Mouse (Mus musculus) CH12.LX (cell line): ENCODE data around the gene Klhl36. TPM values are rescaled to one million over a fixed set of nuclear protein-coding genes. Genes with fewer than 3 reads are reported as not detected.

Experiments used
- DNase-seq: peaks from one replicate; pipeline ENCODE4 v3.0.0-alpha.2; 2013; ENCODE audit errors: extremely low read depth
- H3K27ac ChIP-seq: 2 replicates; pipeline ENCODE4 v1.5.1; 2012; ENCODE audit warnings: low read depth, mild to moderate bottlenecking, control low read depth, moderate library complexity; ENCODE audit not compliant: insufficient read depth
- H3K27me3 ChIP-seq: replicated peaks from 2 replicates; pipeline ENCODE3; 2012; ENCODE audit warnings: inconsistent platforms
- H3K36me3 ChIP-seq, 2 experiments: replicated peaks in 1 of 2; 2 replicates each; pipeline versions ENCODE3 to v1.6.1; 2012; ENCODE audit warnings: inconsistent platforms in 1 of 2, low read length in 1 of 2, mild to moderate bottlenecking in 1 of 2, mixed read lengths in 1 of 2, moderate library complexity in 1 of 2; ENCODE audit not compliant: control insufficient read depth in 1 of 2, insufficient read depth in 1 of 2
- H3K4me1 ChIP-seq, 2 experiments: 2 replicates each; pipeline ENCODE4 v1.6.1; 2012; ENCODE audit warnings: inconsistent platforms in 1 of 2, moderate library complexity in 1 of 2; ENCODE audit not compliant: insufficient read depth in 2 of 2, control insufficient read depth in 1 of 2
- H3K4me2 ChIP-seq: 2 replicates; pipeline ENCODE4 v1.6.1; 2012; ENCODE audit warnings: low read depth, mild to moderate bottlenecking, control low read depth; ENCODE audit not compliant: poor library complexity, insufficient read depth, severe bottlenecking
- H3K4me3 ChIP-seq, 3 experiments: fragments of 150-350 bp in 1 of 3; sonication (generic) in 1 of 3; replicated peaks in 1 of 3; 2 replicates each; pipeline versions ENCODE3 to v1.5.1; 2011 to 2012; ENCODE audit warnings: low read depth in 2 of 3, low read length in 2 of 3, mild to moderate bottlenecking in 2 of 3, moderate library complexity in 2 of 3, control low read depth in 1 of 3, improper control_type of control experiment in 1 of 3, inconsistent platforms in 1 of 3, mixed read lengths in 1 of 3; ENCODE audit not compliant: poor library complexity in 1 of 3
- H3K79me2 ChIP-seq: replicated peaks from 2 replicates; pipeline ENCODE4 v1.6.1; 2012; ENCODE audit warnings: mild to moderate bottlenecking, moderate library complexity; ENCODE audit not compliant: control insufficient read depth, poor library complexity, insufficient read depth, severe bottlenecking; ENCODE audit errors: extremely low read depth
- H3K9ac ChIP-seq: 2 replicates; pipeline ENCODE4 v1.6.1; 2012; ENCODE audit warnings: low read depth, mild to moderate bottlenecking, control low read depth, moderate library complexity; ENCODE audit not compliant: insufficient read depth
- H3K9me3 ChIP-seq: replicated peaks from 2 replicates; pipeline ENCODE3; 2012; ENCODE audit warnings: low read length, inconsistent platforms, mixed read lengths
- BHLHE40 ChIP-seq: IDR thresholded peaks from 2 replicates; pipeline ENCODE4 v1.6.1; 2011; ENCODE audit warnings: mild to moderate bottlenecking, low read depth, low read length, improper control_type of control experiment
- CHD1 ChIP-seq: IDR thresholded peaks from 2 replicates; pipeline ENCODE4 v1.6.1; 2012; ENCODE audit warnings: low read depth, low read length, improper control_type of control experiment, inconsistent platforms
- CTCF ChIP-seq, 2 experiments: IDR thresholded peaks in 1 of 2; conservative IDR thresholded peaks in 1 of 2; 2 replicates each; pipeline ENCODE4 v1.5.1; 2011 to 2012; ENCODE audit warnings: low read depth in 2 of 2, low read length in 2 of 2, improper control_type of control experiment in 1 of 2, inconsistent platforms in 1 of 2, mild to moderate bottlenecking in 1 of 2, moderate library complexity in 1 of 2
- E2F4 ChIP-seq: IDR thresholded peaks from 2 replicates; pipeline ENCODE4 v1.6.1; 2011; ENCODE audit warnings: low read depth, low read length, improper control_type of control experiment; ENCODE audit not compliant: insufficient replicate concordance
- ETS1 ChIP-seq: conservative IDR thresholded peaks from 2 replicates; pipeline ENCODE4 v1.6.1; 2012; ENCODE audit warnings: low read depth, mild to moderate bottlenecking, inconsistent platforms, low read length, improper control_type of control experiment, moderate library complexity
- GABPA ChIP-seq: IDR thresholded peaks from 2 replicates; pipeline ENCODE4 v1.6.1; 2012; ENCODE audit warnings: low read depth, low read length, improper control_type of control experiment, inconsistent platforms; ENCODE audit not compliant: insufficient replicate concordance
- JUND ChIP-seq: conservative IDR thresholded peaks from 2 replicates; pipeline ENCODE4 v1.6.1; 2011; ENCODE audit warnings: low read depth, low read length, improper control_type of control experiment
- KAT2A ChIP-seq: IDR thresholded peaks from 2 replicates; pipeline ENCODE4 v1.6.1; 2012; ENCODE audit warnings: low read length, improper control_type of control experiment, inconsistent platforms; ENCODE audit not compliant: insufficient replicate concordance
- MAZ ChIP-seq: IDR thresholded peaks from 2 replicates; pipeline ENCODE4 v1.6.1; 2012; ENCODE audit warnings: low read depth, mild to moderate bottlenecking, inconsistent platforms, low read length, improper control_type of control experiment, moderate library complexity
- MEF2A ChIP-seq: IDR thresholded peaks from 2 replicates; pipeline ENCODE4 v1.6.1; 2014; ENCODE audit warnings: low read depth, mild to moderate bottlenecking, inconsistent platforms, low read length, improper control_type of control experiment, borderline replicate concordance
- MXI1 ChIP-seq: IDR thresholded peaks from 2 replicates; pipeline ENCODE4 v1.6.1; 2011; ENCODE audit warnings: mild to moderate bottlenecking, low read depth, low read length, improper control_type of control experiment
- NRF1 ChIP-seq: IDR thresholded peaks from 2 replicates; pipeline ENCODE4 v1.6.1; 2014; ENCODE audit warnings: low read depth, mild to moderate bottlenecking, inconsistent platforms, low read length, improper control_type of control experiment, moderate library complexity
- PAX5 ChIP-seq: IDR thresholded peaks from 2 replicates; pipeline ENCODE4 v1.6.1; 2012; ENCODE audit warnings: low read length, inconsistent platforms, mixed read lengths
- RAD21 ChIP-seq: IDR thresholded peaks from 2 replicates; pipeline ENCODE4 v1.6.1; 2011; ENCODE audit warnings: low read depth, mild to moderate bottlenecking, low read length, improper control_type of control experiment, moderate library complexity
- RCOR1 ChIP-seq: conservative IDR thresholded peaks from 2 replicates; pipeline ENCODE4 v1.6.1; 2012; ENCODE audit warnings: low read depth, mild to moderate bottlenecking, inconsistent platforms, low read length, improper control_type of control experiment
- SIN3A ChIP-seq: IDR thresholded peaks from 2 replicates; pipeline ENCODE4 v1.6.1; 2012; ENCODE audit warnings: low read length, improper control_type of control experiment, inconsistent platforms
- SMC3 ChIP-seq: IDR thresholded peaks from 2 replicates; pipeline ENCODE4 v1.6.1; 2011; ENCODE audit warnings: low read depth, low read length, improper control_type of control experiment
- TBP ChIP-seq: conservative IDR thresholded peaks from 2 replicates; pipeline ENCODE4 v1.6.1; 2011; ENCODE audit warnings: low read depth, low read length, improper control_type of control experiment
- TCF12 ChIP-seq: IDR thresholded peaks from 2 replicates; pipeline ENCODE4 v1.6.1; 2014; ENCODE audit warnings: low read depth, mild to moderate bottlenecking, inconsistent platforms, low read length, improper control_type of control experiment
- ZNF384 ChIP-seq: IDR thresholded peaks from 2 replicates; pipeline ENCODE4 v1.6.1; 2012; ENCODE audit warnings: low read depth, low read length, improper control_type of control experiment, inconsistent platforms
- dilution Hi-C: fragments of 300-500 bp; cut with MboI; formaldehyde crosslinking; loops from 2 replicates; pipeline ENCODE4 v1.14.3; 2020; ENCODE audit warnings: low sequenced_read_pairs; ENCODE audit not compliant: extremely low pct_unique_long_range_greater_than_20kb, extremely low pct_ligation_motif_present
- in situ Hi-C: fragments of 300-500 bp; cut with MboI; formaldehyde crosslinking; loops from 3 replicates; pipeline ENCODE4 v1.14.3; 2019; ENCODE audit warnings: low sequenced_read_pairs, low pct_ligation_motif_present, low pct_unique_long_range_greater_than_20kb, mixed read lengths
- polyA plus RNA-seq: library from polyadenylated mRNA; unstranded; fragments of >175 nt; gene quantifications from 2 replicates; pipeline ENCODE4 v1.2.1, GENCODE M21; 2012; ENCODE audit warnings: low read depth; ENCODE audit not compliant: insufficient read length
- total RNA-seq, 2 experiments: library from RNA; depleted of rRNA; stranded (reverse); fragments of 300-350 nt in 1 of 2; fragments of >200 nt in 1 of 2; gene quantifications; 2 replicates each; pipeline ENCODE4 v1.2.3; 2012 to 2014

Gene Klhl36
- total and polyA plus RNA-seq, 3 experiments: 3.0 to 7.9 (median 3.1) TPM

GRCm38 (mm10) chr8:119923259-119923658, 61.2 kb downstream of the Klhl36 start:
- Histone ChIP-seq H3K36me3 (peaks cover 6 to 76% of the 10 kb centered on the region in 2 experiments), H3K4me1 (peaks cover 10 to 65% of the 10 kb centered on the region in 2 experiments)

GRCm38 (mm10) chr8:119925428-119925827, 63.4 kb downstream of the Klhl36 start:
- H3K4me2 ChIP-seq: no peak overlapping the region
- no peaks in the 10 kb centered on the region for H3K9me3 ChIP-seq
- TF ChIP-seq RCOR1: no peak
- no peak for TF ChIP-seq JUND
- TF ChIP-seq PAX5: no peak
- no peak for TF ChIP-seq MEF2A
- no peak for TF ChIP-seq TCF12
- no peak for TF ChIP-seq SMC3
- no peak for TF ChIP-seq SIN3A
- no peak for TF ChIP-seq NRF1
- no peak for TF ChIP-seq MAZ
- TF ChIP-seq ETS1: no peak
- TF ChIP-seq CHD1: no peak
- no peak overlapping the region for H3K4me3 ChIP-seq
- peaks cover 97% of the 10 kb centered on the region for H3K79me2 ChIP-seq
- no peak overlapping the region for H3K27ac ChIP-seq
- peaks cover 6 to 81% of the 10 kb centered on the region in 2 experiments for H3K36me3 ChIP-seq
- H3K4me1 ChIP-seq: peaks cover 8 to 69% of the 10 kb centered on the region in 2 experiments
- in situ Hi-C loops (no loop called here), dilution Hi-C loops (no loop called here)
- H3K9ac ChIP-seq: no peak overlapping the region
- DNase-seq: no peak
- no peaks in the 10 kb centered on the region for H3K27me3 ChIP-seq

More at GRCm38 (mm10) chr8:119923259-119923658, 61.2 kb downstream of the Klhl36 start:
- Histone ChIP-seq H3K27me3 (no peaks in the 10 kb centered on the region), H3K4me3 (no peak overlapping the region), H3K27ac (no peak overlapping the region), H3K79me2 (peaks cover 95% of the 10 kb centered on the region), H3K4me2 (no peak overlapping the region), H3K9me3 (no peaks in the 10 kb centered on the region), H3K9ac (no peak overlapping the region)
- DNase-seq: no peak
- in situ Hi-C loops: loop anchor here (5.0 kb wide), 1 partner anchor 141 kb away; no protein-coding TSS in a partner anchor
- TF ChIP-seq RCOR1: no peak
- TF ChIP-seq E2F4: no peak
- no peak for TF ChIP-seq MXI1
- no peak for TF ChIP-seq GABPA
- no peak for TF ChIP-seq KAT2A
- dilution Hi-C loops: no loop called here

GRCm38 (mm10) chr8:119926474-119926873, 64.4 kb downstream of the Klhl36 start:
- Histone ChIP-seq H3K4me3 (no peak overlapping the region), H3K9me3 (no peaks in the 10 kb centered on the region), H3K4me1 (peaks cover 8 to 65% of the 10 kb centered on the region in 2 experiments), H3K27ac (no peak overlapping the region), H3K27me3 (no peaks in the 10 kb centered on the region), H3K9ac (no peak overlapping the region)
- dilution Hi-C loops: no loop called here
- DNase-seq: peak; percentile 54
- TF ChIP-seq RAD21 (peak; percentile 68), CTCF (conservative IDR thresholded peaks at IDR 0.05 in 1 of 2, IDR thresholded peaks at IDR 0.05 in 1 of 2; ENCODE audit: low read depth in 2 of 2, low read length in 2 of 2) (peak in 1 of 2 experiments; percentile 69; a peak in 2 of 4 replicates), BHLHE40 (no peak), JUND (no peak), TBP (no peak), SMC3 (peak; percentile 38), ZNF384 (peak; percentile 72)
- TF ChIP-seq, all 38 proteins: peak for 4
- in situ Hi-C loops: no loop called here
- H3K36me3 ChIP-seq: peaks cover 8 to 78% of the 10 kb centered on the region in 2 experiments
- H3K4me2 ChIP-seq: no peak overlapping the region
- H3K79me2 ChIP-seq: peaks cover 97% of the 10 kb centered on the region
